Mouse (Mus musculus): ENCODE results near the gene Sos2.

DNA sequence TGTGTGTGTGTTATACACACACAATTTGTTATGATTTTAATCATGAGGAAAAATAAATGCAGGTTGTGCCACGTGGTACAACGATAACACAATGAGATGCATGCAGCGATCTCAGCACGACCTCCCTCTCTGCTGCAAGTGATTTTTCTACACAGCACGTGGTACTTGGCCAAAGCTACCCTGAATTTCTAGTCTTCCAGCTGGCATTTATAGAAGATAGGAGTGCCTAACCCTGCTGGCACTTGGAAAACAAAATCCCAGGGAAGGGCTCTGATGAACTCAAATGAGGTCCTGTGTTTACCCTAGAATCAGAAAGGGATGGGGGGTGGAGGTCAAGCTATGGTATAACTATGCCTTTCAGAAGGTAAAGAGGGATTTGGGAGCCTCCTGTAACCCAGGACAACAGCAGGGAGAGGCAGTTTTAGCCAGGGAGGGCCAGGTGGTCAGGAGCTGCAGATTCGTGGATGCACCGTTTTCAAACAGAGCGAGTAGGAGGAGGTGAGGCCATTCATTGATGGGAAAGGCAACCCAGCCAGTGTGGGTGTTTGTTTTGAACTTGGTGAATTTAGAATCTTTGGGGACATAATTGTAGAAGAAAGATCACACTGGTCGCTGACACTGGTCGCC is 144.9 kb downstream of the Sos2 start:
- TF ChIP-seq CTCF (IDR thresholded peaks at IDR 0.05; ENCODE audit: low read depth, low read length) (no peak), TAL1 (conservative IDR thresholded peaks at IDR 0.05; ENCODE audit: low read depth, low read length) (no peak), GATA1 (IDR thresholded peaks at IDR 0.05; ENCODE audit: borderline replicate concordance, low read length) (no peak), POLR2AphosphoS5 (IDR thresholded peaks at IDR 0.05; ENCODE audit: insufficient replicate concordance, low read depth, low read length) (no peak)

Measured in G1E (cell line).